Comparison of ENCODE assay signal across 27 mouse cellular contexts in the genomic region with DNA sequence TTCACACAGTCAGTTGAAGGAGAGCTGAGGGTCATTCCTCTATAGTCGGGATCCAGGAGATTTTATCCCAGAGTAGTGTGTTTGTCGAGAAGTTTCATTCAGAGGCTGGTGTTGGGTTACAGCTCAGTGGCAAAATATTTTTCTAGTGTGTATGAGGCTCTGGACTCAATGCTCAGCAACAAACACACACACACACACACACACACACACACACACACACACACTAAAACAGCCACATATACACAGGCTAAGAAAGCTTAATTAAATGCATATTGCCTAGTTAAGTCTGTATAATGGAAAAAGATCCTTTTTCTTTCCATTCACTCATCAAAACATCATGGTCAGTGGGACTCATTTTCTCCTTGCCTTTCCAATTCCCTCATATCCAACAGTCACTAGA.
"Had no signal": no experiment of that assay in that cellular context is flagged by ENCODE, and none has a peak within 500 bp of the region (broad histone marks: within the 10 kb centered on the region; RNA-seq: fewer than 3 reads in every experiment).

No protein-coding gene starts in this region.

- H3K4me3 ChIP-seq: embryonic facial prominence, embryonic 12.5 days; erythroblast, embryonic 14.5 days; forebrain, embryonic 10.5 days; forebrain, embryonic 12.5 days; forebrain, embryonic 13.5 days; forebrain, embryonic 15.5 days; gastrocnemius, adult 2 months; heart, adult 2 months; heart, embryonic 10.5 days had no signal

- H3K27ac ChIP-seq: embryonic facial prominence, embryonic 12.5 days; forebrain, embryonic 10.5 days; forebrain, embryonic 12.5 days; forebrain, embryonic 13.5 days; forebrain, embryonic 15.5 days; gastrocnemius, adult 2 months; heart, adult 2 months; heart, embryonic 10.5 days had no signal

- H3K4me2 ChIP-seq: embryonic facial prominence, embryonic 12.5 days; forebrain, embryonic 12.5 days; forebrain, embryonic 13.5 days; forebrain, embryonic 15.5 days had no signal

- H3K27me3 ChIP-seq: embryonic facial prominence, embryonic 12.5 days; forebrain, embryonic 12.5 days; forebrain, embryonic 13.5 days; forebrain, embryonic 15.5 days had no signal

- H3K4me1 ChIP-seq: embryonic facial prominence, embryonic 12.5 days; forebrain, embryonic 10.5 days; forebrain, embryonic 12.5 days; forebrain, embryonic 13.5 days; forebrain, embryonic 15.5 days; heart, embryonic 10.5 days had no signal

- H3K9me3 ChIP-seq: embryonic facial prominence, embryonic 12.5 days; forebrain, embryonic 10.5 days; forebrain, embryonic 12.5 days; forebrain, embryonic 13.5 days; forebrain, embryonic 15.5 days; heart, embryonic 10.5 days had no signal

- H3K36me3 ChIP-seq: embryonic facial prominence, embryonic 12.5 days; forebrain, embryonic 10.5 days; forebrain, embryonic 12.5 days; forebrain, embryonic 15.5 days; heart, embryonic 10.5 days had no signal

- H3K9ac ChIP-seq: embryonic facial prominence, embryonic 12.5 days; forebrain, embryonic 12.5 days; forebrain, embryonic 13.5 days; forebrain, embryonic 15.5 days; forebrain, postnatal 0 days had no signal

- DNase-seq: cerebellum, adult 2 months; cerebellum, adult 8-10 months; cerebellum, adult 9-10 months; cerebellum, adult 9-11 months; cerebellum, postnatal 10 days; cerebellum, postnatal 14 days; cerebellum, postnatal 25 days; cerebellum, postnatal 36 days; embryo, embryonic 11 days; forebrain, postnatal 0 days; gastrocnemius, adult 2 months; gastrocnemius, postnatal 10 days; gastrocnemius, postnatal 14 days; gastrocnemius, postnatal 25 days; gastrocnemius, postnatal 36 days; heart, adult 11 months; heart, adult 18-20 months; heart, adult 2 months had no signal

- ATAC-seq: forebrain, embryonic 13.5 days; forebrain, embryonic 14.5 days; forebrain, embryonic 15.5 days; forebrain, embryonic 16.5 days; forebrain, postnatal 0 days had no signal
